Mouse (Mus musculus): ENCODE results near the gene Tmod4.

Tmod4 gene

GRCm38 (mm10) chr3:95173256-95173949 is 49.1 kb downstream of the Tmod4 start:
- peak; percentile 59 for DNase-seq (ENCODE audit: extremely low spot score, low spot score)

DNA sequence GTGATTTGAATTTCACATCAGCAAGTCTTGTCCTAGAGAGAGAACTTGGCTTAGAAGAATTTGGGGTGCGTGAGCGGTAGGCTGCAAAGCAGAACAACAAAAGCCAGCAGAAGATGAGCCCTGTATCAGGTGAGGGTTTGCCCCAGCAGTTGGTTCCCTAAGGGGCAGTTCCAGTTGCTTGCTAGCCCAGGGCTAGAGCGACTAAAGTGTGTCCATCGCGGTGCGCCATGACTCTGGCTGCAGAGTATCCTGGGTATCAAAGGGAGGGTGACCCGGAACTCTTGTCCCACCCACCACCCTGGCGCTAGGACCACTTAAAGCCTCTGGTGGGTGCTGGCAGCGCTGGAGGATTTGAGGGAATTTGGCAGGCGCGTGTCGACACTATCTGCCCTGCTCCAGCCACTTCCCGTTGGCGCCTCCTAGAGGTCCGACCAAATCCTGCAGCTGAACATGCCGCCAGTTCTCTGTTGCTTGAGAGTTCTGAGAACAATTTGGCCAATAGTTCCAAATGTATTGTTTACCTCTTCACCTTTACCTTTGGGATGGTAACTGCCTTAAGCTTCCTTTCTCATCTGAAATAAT is 49.8 kb downstream of the Tmod4 start:
- DNase-seq (ENCODE audit: extremely low spot score, low spot score): peak; percentile 88

DNA sequence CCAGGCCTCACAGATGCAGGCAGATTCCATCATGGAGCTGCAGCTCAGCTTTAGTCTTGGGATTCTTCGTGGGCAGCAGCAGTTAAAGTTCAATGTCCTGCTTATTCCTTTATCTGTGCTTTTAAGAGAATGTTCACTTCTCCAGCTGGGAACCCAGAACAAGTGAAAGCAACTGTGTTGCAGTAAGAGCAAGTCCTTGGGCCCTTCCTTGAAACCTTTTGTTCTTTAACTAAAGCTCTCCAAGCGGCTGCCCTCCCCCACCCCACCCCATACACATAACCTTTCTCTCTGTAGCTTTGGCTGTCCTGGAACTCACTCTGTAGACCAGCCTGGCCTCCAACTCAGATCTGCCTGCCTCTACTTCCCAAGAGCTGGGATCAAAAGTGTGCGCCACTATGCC is 52.2 kb downstream of the Tmod4 start:
- DNase-seq (ENCODE audit: extremely low spot score, low spot score): no peak

DNA sequence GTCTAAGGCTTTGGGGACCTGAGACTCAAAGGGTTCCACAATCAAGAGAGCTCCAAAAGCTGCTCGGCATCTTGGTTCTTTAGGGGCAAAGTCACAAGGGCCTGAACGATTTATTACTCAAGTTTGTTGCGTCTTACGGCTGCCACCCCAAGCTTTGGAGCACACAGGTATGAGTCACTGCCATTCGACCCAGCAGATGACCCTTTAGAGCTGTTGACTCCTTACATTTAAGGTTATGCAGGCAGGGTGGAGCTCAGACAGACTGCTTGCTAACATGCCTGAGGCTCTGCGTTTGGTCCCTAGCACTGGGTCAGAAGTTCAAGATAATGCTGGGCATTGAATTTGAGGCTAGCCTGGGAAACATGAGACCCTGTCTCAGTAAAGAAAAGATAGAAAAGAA is 53.3 kb downstream of the Tmod4 start:
- no peak for DNase-seq (ENCODE audit: extremely low spot score, low spot score)

Data from neural tube, embryonic 10.5 days (tissue).